Mouse (Mus musculus): Measurements from ENCODE around the gene Elavl4.

DNA sequence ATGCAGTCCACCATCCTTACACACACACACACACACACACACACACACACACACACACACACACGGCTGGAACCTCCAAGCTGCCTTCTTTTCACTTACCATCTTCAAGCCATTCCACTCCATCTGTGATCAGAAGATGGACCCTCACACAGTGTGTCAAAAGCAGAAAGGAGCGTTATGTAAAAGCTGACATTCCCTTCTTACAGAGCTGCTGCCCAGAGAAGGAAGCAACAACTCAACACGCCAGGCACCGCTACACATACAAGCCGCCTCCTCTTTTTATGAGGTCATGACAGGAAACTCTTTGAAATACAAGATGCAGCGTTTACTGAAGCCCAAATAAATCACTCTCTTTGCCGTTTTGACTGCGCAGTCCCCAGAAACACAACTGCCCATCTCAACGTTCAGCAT lies 65.3 kb downstream of the Elavl4 start:
- TF ChIP-seq CTCF (IDR thresholded peaks at IDR 0.05), result no peak
- no peak for TF ChIP-seq POLR2A (IDR thresholded peaks at IDR 0.05; ENCODE audit: insufficient read depth, low read depth, low read length)
- no peak for TF ChIP-seq EP300 (IDR thresholded peaks at IDR 0.05; ENCODE audit: insufficient read depth, low read depth, low read length)
